Mouse (Mus musculus): ENCODE results near the gene Gpr160. TPM values are rescaled to one million over a fixed set of nuclear protein-coding genes. Genes with fewer than 3 reads are reported as not detected.

Gene Gpr160
- total and polyA plus RNA-seq, 2 experiments from 2014 or later = 0.98 to 4.9 TPM

- no peak overlapping the region for H3K9ac ChIP-seq (replicated peaks; ENCODE audit: low read depth, low read length)
- no peak overlapping the region for H3K27ac ChIP-seq (ENCODE audit: low read depth)
- WGBS = 66% methylated on average over 4 of the region's 4 CpGs
- H3K4me3 ChIP-seq (ENCODE audit: low read depth, low read length) = no peak overlapping the region
- ATAC-seq (ENCODE audit: insufficient read depth, low read depth) (no peak), DNase-seq (ENCODE audit: low spot score) (no peak)
- H3K9me3 ChIP-seq (replicated peaks; ENCODE audit: control insufficient read depth, low read length) = no peaks in the 10 kb centered on the region
- H3K27me3 ChIP-seq (ENCODE audit: control insufficient read depth, insufficient read depth, low read length) = no peaks in the 10 kb centered on the region
- H3K4me2 ChIP-seq (ENCODE audit: low read depth, low read length) = no peak overlapping the region
- H3K36me3 ChIP-seq (replicated peaks; ENCODE audit: control insufficient read depth, insufficient read depth, low read length) = no peaks in the 10 kb centered on the region
- no peak for TF ChIP-seq EP300 (IDR thresholded peaks at IDR 0.05; ENCODE audit: low read depth)
- TF ChIP-seq CTCF (IDR thresholded peaks at IDR 0.05; ENCODE audit: low read depth) = no peak
- H3K4me1 ChIP-seq (ENCODE audit: control insufficient read depth, insufficient read depth) = no peaks in the 10 kb centered on the region
Observed at GRCm38 (mm10) chr3:30860705-30861104, 5.0 kb downstream of the Gpr160 start.

- no peak overlapping the region for H3K9ac ChIP-seq (replicated peaks; ENCODE audit: low read depth, low read length)
- ATAC-seq (ENCODE audit: insufficient read depth, low read depth) (no peak), DNase-seq (ENCODE audit: low spot score) (no peak)
- no peak overlapping the region for H3K27ac ChIP-seq (ENCODE audit: low read depth)
- H3K9me3 ChIP-seq (replicated peaks; ENCODE audit: control insufficient read depth, low read length) = no peaks in the 10 kb centered on the region
- no peak for TF ChIP-seq EP300 (IDR thresholded peaks at IDR 0.05; ENCODE audit: low read depth)
- no peak for TF ChIP-seq CTCF (IDR thresholded peaks at IDR 0.05; ENCODE audit: low read depth)
- H3K27me3 ChIP-seq (ENCODE audit: control insufficient read depth, insufficient read depth, low read length) = no peaks in the 10 kb centered on the region
- no peak overlapping the region for H3K4me3 ChIP-seq (ENCODE audit: low read depth, low read length)
- no peaks in the 10 kb centered on the region for H3K4me1 ChIP-seq (ENCODE audit: control insufficient read depth, insufficient read depth)
- H3K36me3 ChIP-seq (replicated peaks; ENCODE audit: control insufficient read depth, insufficient read depth, low read length) = no peaks in the 10 kb centered on the region
- no peak overlapping the region for H3K4me2 ChIP-seq (ENCODE audit: low read depth, low read length)
- WGBS = 58% methylated on average over 5 of the region's 5 CpGs
Observed at GRCm38 (mm10) chr3:30863712-30864435, 8.1 kb downstream of the Gpr160 start.

GRCm38 (mm10) chr3:30864640-30865039 is 8.9 kb downstream of the Gpr160 start:
- no peaks in the 10 kb centered on the region for H3K9me3 ChIP-seq (replicated peaks; ENCODE audit: control insufficient read depth, low read length)
- ATAC-seq (ENCODE audit: insufficient read depth, low read depth) = no peak
- no peak overlapping the region for H3K9ac ChIP-seq (replicated peaks; ENCODE audit: low read depth, low read length)
- no peaks in the 10 kb centered on the region for H3K27me3 ChIP-seq (ENCODE audit: control insufficient read depth, insufficient read depth, low read length)
- H3K36me3 ChIP-seq (replicated peaks; ENCODE audit: control insufficient read depth, insufficient read depth, low read length) = no peaks in the 10 kb centered on the region
- no peak overlapping the region for H3K4me3 ChIP-seq (ENCODE audit: low read depth, low read length)
- H3K4me1 ChIP-seq (ENCODE audit: control insufficient read depth, insufficient read depth) = no peaks in the 10 kb centered on the region
- no peak overlapping the region for H3K27ac ChIP-seq (ENCODE audit: low read depth)
- WGBS = 73% methylated on average over 1 of the region's 1 CpGs
- TF ChIP-seq EP300 (IDR thresholded peaks at IDR 0.05; ENCODE audit: low read depth) (no peak), CTCF (IDR thresholded peaks at IDR 0.05; ENCODE audit: low read depth) (no peak)
- no peak for DNase-seq (ENCODE audit: low spot score)
- no peak overlapping the region for H3K4me2 ChIP-seq (ENCODE audit: low read depth, low read length)

GRCm38 (mm10) chr3:30868176-30868575 is 12.4 kb downstream of the Gpr160 start:
- WGBS = 70% methylated on average over 5 of the region's 5 CpGs
- Histone ChIP-seq H3K27ac (ENCODE audit: low read depth) (no peak overlapping the region), H3K9ac (replicated peaks; ENCODE audit: low read depth, low read length) (no peak overlapping the region)

GRCm38 (mm10) chr3:30868625-30869024 is 12.9 kb downstream of the Gpr160 start:
- Histone ChIP-seq H3K27ac (ENCODE audit: low read depth) (no peak overlapping the region), H3K36me3 (replicated peaks; ENCODE audit: control insufficient read depth, insufficient read depth, low read length) (no peaks in the 10 kb centered on the region), H3K4me3 (ENCODE audit: low read depth, low read length) (no peak overlapping the region), H3K27me3 (ENCODE audit: control insufficient read depth, insufficient read depth, low read length) (no peaks in the 10 kb centered on the region), H3K9me3 (replicated peaks; ENCODE audit: control insufficient read depth, low read length) (no peaks in the 10 kb centered on the region), H3K4me1 (ENCODE audit: control insufficient read depth, insufficient read depth) (no peaks in the 10 kb centered on the region), H3K9ac (replicated peaks; ENCODE audit: low read depth, low read length) (no peak overlapping the region), H3K4me2 (ENCODE audit: low read depth, low read length) (no peak overlapping the region)
- DNase-seq (ENCODE audit: low spot score) (no peak), ATAC-seq (ENCODE audit: insufficient read depth, low read depth) (no peak)
- no peak for TF ChIP-seq EP300 (IDR thresholded peaks at IDR 0.05; ENCODE audit: low read depth)
- no peak for TF ChIP-seq CTCF (IDR thresholded peaks at IDR 0.05; ENCODE audit: low read depth)
- 60% methylated on average over 5 of the region's 5 CpGs for WGBS

More at GRCm38 (mm10) chr3:30868176-30868575, 12.4 kb downstream of the Gpr160 start:
- no peak for TF ChIP-seq CTCF (IDR thresholded peaks at IDR 0.05; ENCODE audit: low read depth)
- no peak for TF ChIP-seq EP300 (IDR thresholded peaks at IDR 0.05; ENCODE audit: low read depth)
- H3K4me3 ChIP-seq (ENCODE audit: low read depth, low read length) = no peak overlapping the region
- H3K36me3 ChIP-seq (replicated peaks; ENCODE audit: control insufficient read depth, insufficient read depth, low read length) = no peaks in the 10 kb centered on the region
- no peak for ATAC-seq (ENCODE audit: insufficient read depth, low read depth)
- H3K9me3 ChIP-seq (replicated peaks; ENCODE audit: control insufficient read depth, low read length) = no peaks in the 10 kb centered on the region
- H3K4me2 ChIP-seq (ENCODE audit: low read depth, low read length) = no peak overlapping the region
- no peak for DNase-seq (ENCODE audit: low spot score)
- no peaks in the 10 kb centered on the region for H3K27me3 ChIP-seq (ENCODE audit: control insufficient read depth, insufficient read depth, low read length)
- H3K4me1 ChIP-seq (ENCODE audit: control insufficient read depth, insufficient read depth) = no peaks in the 10 kb centered on the region

- TF ChIP-seq EP300 (IDR thresholded peaks at IDR 0.05; ENCODE audit: low read depth) (peak; percentile 73), CTCF (IDR thresholded peaks at IDR 0.05; ENCODE audit: low read depth) (no peak)
- Histone ChIP-seq H3K4me3 (ENCODE audit: low read depth, low read length) (no peak overlapping the region), H3K36me3 (replicated peaks; ENCODE audit: control insufficient read depth, insufficient read depth, low read length) (no peaks in the 10 kb centered on the region), H3K4me1 (ENCODE audit: control insufficient read depth, insufficient read depth) (no peaks in the 10 kb centered on the region), H3K27ac (ENCODE audit: low read depth) (peak overlapping the region; percentile 61), H3K9ac (replicated peaks; ENCODE audit: low read depth, low read length) (no peak overlapping the region), H3K4me2 (ENCODE audit: low read depth, low read length) (no peak overlapping the region), H3K9me3 (replicated peaks; ENCODE audit: control insufficient read depth, low read length) (no peaks in the 10 kb centered on the region), H3K27me3 (ENCODE audit: control insufficient read depth, insufficient read depth, low read length) (no peaks in the 10 kb centered on the region)
- DNase-seq (ENCODE audit: low spot score) = peak; percentile 37
- no peak for ATAC-seq (ENCODE audit: insufficient read depth, low read depth)
- WGBS = 67% methylated on average over 1 of the region's 1 CpGs
Observed at GRCm38 (mm10) chr3:30869995-30870394, 14.2 kb downstream of the Gpr160 start.

Measured in heart, postnatal 0 days (tissue).